Mouse (Mus musculus): Measurements from ENCODE around the gene Nxph1.

GRCm38 (mm10) chr6:8970576-8970975 lies 22.3 kb downstream of the Nxph1 start:
- TF ChIP-seq CTCF (conservative IDR thresholded peaks at IDR 0.05; ENCODE audit: insufficient read depth, insufficient read length, low read depth, low read length) (no peak), POLR2A (IDR thresholded peaks at IDR 0.05; ENCODE audit: low read depth, low read length) (no peak)
